Mouse (Mus musculus): ENCODE data around the gene Lime1. TPM values are rescaled to one million over a fixed set of nuclear protein-coding genes. Genes with fewer than 3 reads are reported as not detected.

Gene Lime1
- polyA plus RNA-seq (2014; fragmentation: Illumina TruSeq; extraction: RNeasy Lipid Tissue Mini Kit (QIAGEN cat#74804); ENCODE audit: low read depth, low replicate concordance) = 0.50 TPM

DNA sequence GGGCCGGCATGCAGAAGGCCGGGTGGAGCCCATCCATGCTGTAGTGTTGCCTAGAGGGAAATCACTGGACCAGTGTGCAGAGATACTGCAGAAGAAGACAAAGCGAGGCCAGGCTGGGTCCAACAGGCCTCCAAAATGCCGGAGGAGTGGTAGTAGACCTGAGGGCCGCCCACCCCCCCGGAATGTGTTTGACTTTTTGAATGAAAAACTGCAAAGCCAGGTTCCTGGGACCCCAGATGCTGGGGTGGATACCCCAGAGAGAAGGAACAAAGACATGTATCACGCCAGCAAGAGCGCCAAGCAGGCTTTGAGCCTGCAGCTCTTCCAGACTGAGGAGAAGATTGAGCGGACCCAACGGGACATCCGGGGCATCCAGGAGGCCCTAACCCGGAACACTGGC lies at the start of gene Lime1:
Lime1 (plus strand) TSS at position 301 of the 400 bp plus-strand sequence.

DNA sequence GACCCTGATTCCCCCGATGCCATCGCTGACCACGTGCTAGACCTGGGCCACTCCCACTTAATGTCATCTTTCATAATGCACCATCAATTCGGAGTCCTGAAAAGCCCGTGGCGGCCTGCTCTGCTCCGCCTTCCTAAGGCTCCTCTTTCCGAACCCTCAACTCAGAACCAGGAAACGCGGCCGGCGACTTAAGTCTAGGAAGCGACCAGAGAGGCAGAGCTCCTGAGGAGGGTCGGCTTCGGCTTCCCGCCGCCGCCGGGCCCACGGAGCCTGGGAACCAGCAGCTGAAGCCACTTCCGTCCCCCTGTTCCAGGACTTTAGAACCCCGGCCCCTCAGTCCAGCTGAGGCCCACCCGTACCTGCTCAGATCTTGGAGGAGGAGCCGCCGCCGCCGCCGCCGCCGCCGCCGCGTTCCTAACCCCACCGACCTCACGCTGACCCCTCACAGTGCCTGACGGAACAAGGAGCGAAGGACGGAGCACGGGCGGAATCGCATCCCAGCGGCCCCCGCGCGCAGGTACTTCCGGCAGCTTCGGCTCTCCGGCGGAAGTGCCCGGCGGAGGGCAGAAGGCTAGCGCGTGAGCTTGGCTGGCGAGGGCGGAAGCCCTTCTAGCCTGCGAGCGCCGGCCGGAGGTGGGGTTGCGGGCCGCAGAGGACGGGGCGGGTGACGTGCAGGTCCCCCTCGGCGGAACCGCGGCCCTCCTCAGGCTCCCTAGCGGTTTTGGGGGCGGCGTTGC lies 14.8 kb upstream of the Lime1 start, which contains the start of the genes Zgpat and Arfrp1:
Zgpat (plus strand) TSS at position 69 of the 737 bp plus-strand sequence.
Arfrp1 (minus strand) TSS at position 545 of the 737 bp plus-strand sequence.

Other genes starting within 250 kb of the Lime1 start
- 0.76 TPM for gene Kcnq2, start 244.8 kb upstream of the Lime1 start, polyA plus RNA-seq (2014; fragmentation: Illumina TruSeq; extraction: RNeasy Lipid Tissue Mini Kit (QIAGEN cat#74804); ENCODE audit: low read depth, low replicate concordance)
- not detected for gene Eef1a2, start 223.1 kb upstream of the Lime1 start, polyA plus RNA-seq (2014; fragmentation: Illumina TruSeq; extraction: RNeasy Lipid Tissue Mini Kit (QIAGEN cat#74804); ENCODE audit: low read depth, low replicate concordance)
- 0.74 TPM for gene Ppdpf, start 192.8 kb upstream of the Lime1 start, polyA plus RNA-seq (2014; fragmentation: Illumina TruSeq; extraction: RNeasy Lipid Tissue Mini Kit (QIAGEN cat#74804); ENCODE audit: low read depth, low replicate concordance)
- 0.07 TPM for gene Ptk6, start 177.3 kb upstream of the Lime1 start, polyA plus RNA-seq (2014; fragmentation: Illumina TruSeq; extraction: RNeasy Lipid Tissue Mini Kit (QIAGEN cat#74804); ENCODE audit: low read depth, low replicate concordance)
- not detected for gene Srms, start 166.9 kb upstream of the Lime1 start, polyA plus RNA-seq (2014; fragmentation: Illumina TruSeq; extraction: RNeasy Lipid Tissue Mini Kit (QIAGEN cat#74804); ENCODE audit: low read depth, low replicate concordance)
- gene Fndc11, start 160.1 kb upstream of the Lime1 start, polyA plus RNA-seq (2014; fragmentation: Illumina TruSeq; extraction: RNeasy Lipid Tissue Mini Kit (QIAGEN cat#74804); ENCODE audit: low read depth, low replicate concordance) = 2.0 TPM
- 0.20 TPM for gene Helz2, start 138.1 kb upstream of the Lime1 start, polyA plus RNA-seq (2014; fragmentation: Illumina TruSeq; extraction: RNeasy Lipid Tissue Mini Kit (QIAGEN cat#74804); ENCODE audit: low read depth, low replicate concordance)
- gene Gmeb2, start 92.0 kb upstream of the Lime1 start, polyA plus RNA-seq (2014; fragmentation: Illumina TruSeq; extraction: RNeasy Lipid Tissue Mini Kit (QIAGEN cat#74804); ENCODE audit: low read depth, low replicate concordance) = 3.8 TPM
- not detected for gene Stmn3, start 65.6 kb upstream of the Lime1 start, polyA plus RNA-seq (2014; fragmentation: Illumina TruSeq; extraction: RNeasy Lipid Tissue Mini Kit (QIAGEN cat#74804); ENCODE audit: low read depth, low replicate concordance)
- 22.7 TPM for gene Rtel1, start 60.3 kb upstream of the Lime1 start, polyA plus RNA-seq (2014; fragmentation: Illumina TruSeq; extraction: RNeasy Lipid Tissue Mini Kit (QIAGEN cat#74804); ENCODE audit: low read depth, low replicate concordance)
- 0.88 TPM for gene Zgpat, start 15.2 kb upstream of the Lime1 start, polyA plus RNA-seq (2014; fragmentation: Illumina TruSeq; extraction: RNeasy Lipid Tissue Mini Kit (QIAGEN cat#74804); ENCODE audit: low read depth, low replicate concordance)
- gene Arfrp1, start 14.7 kb upstream of the Lime1 start, polyA plus RNA-seq (2014; fragmentation: Illumina TruSeq; extraction: RNeasy Lipid Tissue Mini Kit (QIAGEN cat#74804); ENCODE audit: low read depth, low replicate concordance) = 36.4 TPM
- 2.3 TPM for gene Zbtb46, start 79.3 kb downstream of the Lime1 start, polyA plus RNA-seq (2014; fragmentation: Illumina TruSeq; extraction: RNeasy Lipid Tissue Mini Kit (QIAGEN cat#74804); ENCODE audit: low read depth, low replicate concordance)
- 9.6 TPM for gene Abhd16b, start 113.1 kb downstream of the Lime1 start, polyA plus RNA-seq (2014; fragmentation: Illumina TruSeq; extraction: RNeasy Lipid Tissue Mini Kit (QIAGEN cat#74804); ENCODE audit: low read depth, low replicate concordance)
- gene Tpd52l2, start 117.1 kb downstream of the Lime1 start, polyA plus RNA-seq (2014; fragmentation: Illumina TruSeq; extraction: RNeasy Lipid Tissue Mini Kit (QIAGEN cat#74804); ENCODE audit: low read depth, low replicate concordance) = 13.2 TPM
- gene Dnajc5, start 140.4 kb downstream of the Lime1 start, polyA plus RNA-seq (2014; fragmentation: Illumina TruSeq; extraction: RNeasy Lipid Tissue Mini Kit (QIAGEN cat#74804); ENCODE audit: low read depth, low replicate concordance) = 16.9 TPM
- gene Uckl1, start 204.8 kb downstream of the Lime1 start, polyA plus RNA-seq (2014; fragmentation: Illumina TruSeq; extraction: RNeasy Lipid Tissue Mini Kit (QIAGEN cat#74804); ENCODE audit: low read depth, low replicate concordance) = 6.7 TPM
- 25.6 TPM for gene Prpf6, start 211.8 kb downstream of the Lime1 start, polyA plus RNA-seq (2014; fragmentation: Illumina TruSeq; extraction: RNeasy Lipid Tissue Mini Kit (QIAGEN cat#74804); ENCODE audit: low read depth, low replicate concordance)
- 13.4 TPM for gene Zfp512b, start 212.7 kb downstream of the Lime1 start, polyA plus RNA-seq (2014; fragmentation: Illumina TruSeq; extraction: RNeasy Lipid Tissue Mini Kit (QIAGEN cat#74804); ENCODE audit: low read depth, low replicate concordance)
- 14.0 TPM for gene Samd10, start 219.1 kb downstream of the Lime1 start, polyA plus RNA-seq (2014; fragmentation: Illumina TruSeq; extraction: RNeasy Lipid Tissue Mini Kit (QIAGEN cat#74804); ENCODE audit: low read depth, low replicate concordance)

Measured in testis, adult 10 weeks (tissue).